Mouse (Mus musculus): Measurements from ENCODE around the gene Plin4. TPM values are rescaled to one million over a fixed set of nuclear protein-coding genes. Genes with fewer than 3 reads are reported as not detected.

The Plin4 gene
- total RNA-seq, 2 experiments from 2014 or later: 5.0 to 7.4 TPM

GRCm38 (mm10) chr17:56139355-56139754, 29.8 kb upstream of the Plin4 start:
- Histone ChIP-seq H3K4me3 (peak overlapping the region; percentile 76), H3K27ac (peak overlapping the region; percentile 95)
- intact Hi-C loops (cut with DNase I): no loop called here
- TF ChIP-seq CTCF (IDR thresholded peaks at IDR 0.05): no peak
- DNase-seq (ENCODE audit: extremely low spot score in 1 of 2, low spot score in 2 of 2): no peak

GRCm38 (mm10) chr17:56137839-56138613, 28.4 kb upstream of the Plin4 start:
- H3K4me3 ChIP-seq: peak overlapping the region; percentile 76
- TF ChIP-seq CTCF (IDR thresholded peaks at IDR 0.05): no peak
- DNase-seq (ENCODE audit: extremely low spot score in 1 of 2, low spot score in 2 of 2): no peak
- intact Hi-C loops (cut with DNase I): no loop called here
- no peak overlapping the region for H3K27ac ChIP-seq

- TF ChIP-seq CTCF (IDR thresholded peaks at IDR 0.05): no peak
These were observed 27.0 kb upstream of the Plin4 start for GRCm38 (mm10) chr17:56136558-56136957.

GRCm38 (mm10) chr17:56134463-56134971, 24.9 kb upstream of the Plin4 start:
- peak; percentile 87 for TF ChIP-seq CTCF (IDR thresholded peaks at IDR 0.05)
- Histone ChIP-seq H3K4me3 (peak overlapping the region; percentile 5), H3K27ac (peak overlapping the region; percentile 69)
- DNase-seq (ENCODE audit: extremely low spot score in 1 of 2, low spot score in 2 of 2): peak in 1 of 2 experiments; percentile 62
- intact Hi-C loops (cut with DNase I): loop anchor here (5.0 kb wide), 1 partner anchor 213 kb away; no protein-coding TSS in a partner anchor

More at GRCm38 (mm10) chr17:56136558-56136957, 27.0 kb upstream of the Plin4 start:
- intact Hi-C loops (cut with DNase I): no loop called here
- H3K27ac ChIP-seq: no peak overlapping the region
- DNase-seq (ENCODE audit: extremely low spot score in 1 of 2, low spot score in 2 of 2): no peak
- no peak overlapping the region for H3K4me3 ChIP-seq

GRCm38 (mm10) chr17:56133457-56134363, 24.1 kb upstream of the Plin4 start:
- intact Hi-C loops (cut with DNase I): loop anchor here (1.0 to 5.0 kb wide), 3 partner anchors 26 to 214 kb away; partner anchors contain the start of gene Mydgf
- DNase-seq (ENCODE audit: extremely low spot score in 1 of 2, low spot score in 2 of 2): no peak
- H3K27ac ChIP-seq: peak overlapping the region; percentile 70
- TF ChIP-seq CTCF (IDR thresholded peaks at IDR 0.05): no peak
- H3K4me3 ChIP-seq: peak overlapping the region; percentile 16

- Histone ChIP-seq H3K4me3 (peak overlapping the region; percentile 16; the same call in 1 of the 2 replicates), H3K27ac (no peak overlapping the region; the same call in 1 of the 2 replicates)
- peak in 1 of 2 experiments; percentile 65 for DNase-seq (ENCODE audit: extremely low spot score in 1 of 2, low spot score in 2 of 2)
- TF ChIP-seq CTCF (IDR thresholded peaks at IDR 0.05): peak; percentile 99
- intact Hi-C loops (cut with DNase I): loop anchor here (1.0 to 5.0 kb wide), 4 partner anchors 27 to 215 kb away; partner anchors contain the start of gene Mydgf
These were observed 23.1 kb upstream of the Plin4 start for GRCm38 (mm10) chr17:56132661-56133060.

GRCm38 (mm10) chr17:56131814-56132213, 22.2 kb upstream of the Plin4 start:
- H3K4me3 ChIP-seq: no peak overlapping the region
- DNase-seq (ENCODE audit: extremely low spot score in 1 of 2, low spot score in 2 of 2): peak in 1 of 2 experiments; percentile 62
- intact Hi-C loops (cut with DNase I): loop anchor here (1.0 to 5.0 kb wide), 3 partner anchors 51 to 215 kb away; partner anchors contain the start of gene Mydgf
- no peak overlapping the region for H3K27ac ChIP-seq
- peak; percentile 81 for TF ChIP-seq CTCF (IDR thresholded peaks at IDR 0.05)

GRCm38 (mm10) chr17:56131136-56131535, 21.5 kb upstream of the Plin4 start:
- no peak overlapping the region for H3K27ac ChIP-seq
- no peak overlapping the region for H3K4me3 ChIP-seq
- TF ChIP-seq CTCF (IDR thresholded peaks at IDR 0.05): no peak
- DNase-seq (ENCODE audit: extremely low spot score in 1 of 2, low spot score in 2 of 2): no peak
- intact Hi-C loops (cut with DNase I): loop anchor here (5.0 kb wide), 1 partner anchor 216 kb away; no protein-coding TSS in a partner anchor

- no peak overlapping the region for H3K4me3 ChIP-seq
- TF ChIP-seq CTCF (IDR thresholded peaks at IDR 0.05): no peak
- DNase-seq (ENCODE audit: extremely low spot score in 1 of 2, low spot score in 2 of 2): no peak
- no peak overlapping the region for H3K27ac ChIP-seq
- intact Hi-C loops (cut with DNase I): no loop called here
These were observed 18.6 kb upstream of the Plin4 start for GRCm38 (mm10) chr17:56128246-56128645.

- intact Hi-C loops (cut with DNase I): no loop called here
- Histone ChIP-seq H3K4me3 (no peak overlapping the region), H3K27ac (no peak overlapping the region)
- TF ChIP-seq CTCF (IDR thresholded peaks at IDR 0.05): no peak
- DNase-seq (ENCODE audit: extremely low spot score in 1 of 2, low spot score in 2 of 2): no peak
These were observed 16.6 kb upstream of the Plin4 start for GRCm38 (mm10) chr17:56126175-56126574.

GRCm38 (mm10) chr17:56125276-56125630, 15.7 kb upstream of the Plin4 start:
- DNase-seq (ENCODE audit: extremely low spot score in 1 of 2, low spot score in 2 of 2): no peak
- Histone ChIP-seq H3K27ac (no peak overlapping the region), H3K4me3 (no peak overlapping the region)
- no peak for TF ChIP-seq CTCF (IDR thresholded peaks at IDR 0.05)
- intact Hi-C loops (cut with DNase I): no loop called here
